Mouse (Mus musculus) kidney, adult 2 months (tissue): Measurements from ENCODE around the gene Vars.

Source experiments
- CTCF ChIP-seq: fragments of 200-500 bp; conservative IDR thresholded peaks from 2 replicates; pipeline ENCODE4 v1.5.1; 2011; ENCODE audit warnings: low read depth, mild to moderate bottlenecking, control low read depth, low read length, moderate library complexity, mixed read lengths; ENCODE audit not compliant: insufficient read depth, insufficient read length
- POLR2A ChIP-seq: fragments of 200-500 bp; IDR thresholded peaks from one replicate; pipeline ENCODE4 v1.6.1; 2011; ENCODE audit warnings: low read depth, low read length, control low read depth

DNA sequence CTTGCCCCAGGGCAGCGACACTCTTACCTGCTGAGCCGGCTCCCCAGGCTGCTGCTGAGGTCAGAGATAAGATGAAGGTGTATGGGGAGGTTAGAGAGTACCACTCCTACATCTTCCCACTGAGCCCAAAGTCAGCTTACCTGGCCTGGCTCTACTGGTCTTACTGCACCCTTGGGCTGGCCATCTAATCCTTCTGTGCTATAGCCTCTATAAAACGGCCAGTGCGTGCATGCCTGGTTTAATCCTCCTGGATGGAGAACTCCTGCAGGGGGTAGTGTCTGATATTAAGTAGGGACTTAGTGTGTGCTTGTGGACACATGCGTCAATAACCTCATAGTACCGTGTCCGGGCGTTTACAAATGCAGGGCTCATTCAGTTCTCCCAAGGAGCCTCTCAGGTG is 19.8 kb downstream of the Vars start:
- TF ChIP-seq POLR2A (no peak), CTCF (no peak)
